Mouse (Mus musculus): Measurements from ENCODE around the gene Zfp472.
A peak's percentile ranks its signal among the peaks of the same experiment; 100 is the strongest.

GRCm38 (mm10) chr17:33008337-33008736 is 42.7 kb downstream of the Zfp472 start:
- TF ChIP-seq CTCF (IDR thresholded peaks at IDR 0.05; ENCODE audit: control insufficient read depth, insufficient read depth, low read length), result peak; percentile 16; the same call in 1 of the 2 replicates
- no peak for TF ChIP-seq POLR2A (IDR thresholded peaks at IDR 0.05; ENCODE audit: borderline replicate concordance, control insufficient read depth, low read depth, low read length)

All from bone marrow, adult 2 months (tissue).